Mouse (Mus musculus) midbrain, postnatal 0 days (tissue): Measurements from ENCODE around the gene Fbxl19. TPM values are rescaled to one million over a fixed set of nuclear protein-coding genes. Genes with fewer than 3 reads are reported as not detected.

Source experiments
- ATAC-seq: fragments of 200-750 bp; cut with Nextera tagmentation; 2 replicates; pipeline ENCODE4 v1.8.0; 2017; ENCODE audit warnings: moderate number of reproducible peaks, mild to moderate bottlenecking, moderate TSS enrichment, moderate library complexity; ENCODE audit not compliant: low FRiP score
- DNase-seq: peaks from one replicate; pipeline ENCODE4 v3.0.0-alpha.2; 2015; ENCODE audit warnings: low spot score
- H3K27ac ChIP-seq: fragments of 300-500 bp; sonication (generic); 2 replicates; pipeline ENCODE4 v1.5.1; 2014; ENCODE audit warnings: low read depth, mild to moderate bottlenecking, low read length, mixed read lengths
- H3K27me3 ChIP-seq: fragments of 300-500 bp; sonication (generic); 2 replicates; pipeline ENCODE4 v1.6.1; 2014; ENCODE audit warnings: low read length, control low read depth, mixed read lengths; ENCODE audit not compliant: insufficient read depth
- H3K36me3 ChIP-seq: fragments of 300-500 bp; sonication (generic); 2 replicates; pipeline ENCODE4 v1.6.1; 2014; ENCODE audit warnings: low read length, control low read depth, mixed read lengths; ENCODE audit not compliant: insufficient read depth
- H3K4me1 ChIP-seq: fragments of 300-500 bp; sonication (generic); 2 replicates; pipeline ENCODE4 v1.6.1; 2014; ENCODE audit warnings: mild to moderate bottlenecking, control low read depth, antibody characterized with exemption, low read length, mixed read lengths; ENCODE audit not compliant: insufficient read depth
- H3K4me2 ChIP-seq: fragments of 300-500 bp; sonication (generic); 2 replicates; pipeline ENCODE4 v1.6.1; 2014; ENCODE audit warnings: low read depth, mild to moderate bottlenecking, low read length, mixed read lengths; ENCODE audit not compliant: poor library complexity, severe bottlenecking
- H3K4me3 ChIP-seq: fragments of 300-500 bp; sonication (generic); 2 replicates; pipeline ENCODE4 v1.5.1; 2014; ENCODE audit warnings: low read depth, mild to moderate bottlenecking, low read length, moderate library complexity
- H3K9ac ChIP-seq: fragments of 300-500 bp; sonication (generic); replicated peaks from 2 replicates; pipeline ENCODE4 v1.6.1; 2014; ENCODE audit warnings: mild to moderate bottlenecking, low read length, moderate library complexity, mixed read lengths; ENCODE audit not compliant: poor library complexity, severe bottlenecking
- H3K9me3 ChIP-seq: fragments of 300-500 bp; sonication (generic); 2 replicates; pipeline ENCODE4 v1.6.1; 2016; ENCODE audit warnings: low read length, control low read depth
- CTCF ChIP-seq: IDR thresholded peaks from 2 replicates; pipeline ENCODE4 v1.5.1; 2016; ENCODE audit warnings: antibody characterized with exemption, mild to moderate bottlenecking
- WGBS: fragments of 180-500 bp; shearing (Covaris S2); extraction: QIAGEN DNeasy Blood & Tissue Kit; methylation state at CpG from one replicate; pipeline ENCODE4 v1.1.7; 2014; 5-methylcytosine and 5-hydroxymethylcytosine counted together
- microRNA counts: library from miRNA; unstranded; fragments of <30 nt; microRNA quantifications from one replicate; lab custom pipeline; 2015
- microRNA-seq: library from miRNA; unstranded; fragments of <30 nt; microRNA quantifications from one replicate; pipeline ENCODE4, GENCODE M21; 2016; ENCODE audit warnings: borderline number of aligned reads
- polyA plus RNA-seq: library from polyadenylated mRNA; unstranded; fragments of >200 nt; fragmentation: Nextera tagmentation; extraction: Ambion mirVana; gene quantifications from 2 replicates; pipeline ENCODE4 v1.2.1, GENCODE M21; 2015
- total RNA-seq: library from RNA; depleted of rRNA; stranded (reverse); fragments of >200 nt; gene quantifications from 2 replicates; pipeline ENCODE4 v1.2.3, GENCODE M21; 2014; rRNA removed

Gene Fbxl19
- total and polyA plus RNA-seq, 2 experiments from 2014 or later, result 8.3 to 221 TPM

DNA sequence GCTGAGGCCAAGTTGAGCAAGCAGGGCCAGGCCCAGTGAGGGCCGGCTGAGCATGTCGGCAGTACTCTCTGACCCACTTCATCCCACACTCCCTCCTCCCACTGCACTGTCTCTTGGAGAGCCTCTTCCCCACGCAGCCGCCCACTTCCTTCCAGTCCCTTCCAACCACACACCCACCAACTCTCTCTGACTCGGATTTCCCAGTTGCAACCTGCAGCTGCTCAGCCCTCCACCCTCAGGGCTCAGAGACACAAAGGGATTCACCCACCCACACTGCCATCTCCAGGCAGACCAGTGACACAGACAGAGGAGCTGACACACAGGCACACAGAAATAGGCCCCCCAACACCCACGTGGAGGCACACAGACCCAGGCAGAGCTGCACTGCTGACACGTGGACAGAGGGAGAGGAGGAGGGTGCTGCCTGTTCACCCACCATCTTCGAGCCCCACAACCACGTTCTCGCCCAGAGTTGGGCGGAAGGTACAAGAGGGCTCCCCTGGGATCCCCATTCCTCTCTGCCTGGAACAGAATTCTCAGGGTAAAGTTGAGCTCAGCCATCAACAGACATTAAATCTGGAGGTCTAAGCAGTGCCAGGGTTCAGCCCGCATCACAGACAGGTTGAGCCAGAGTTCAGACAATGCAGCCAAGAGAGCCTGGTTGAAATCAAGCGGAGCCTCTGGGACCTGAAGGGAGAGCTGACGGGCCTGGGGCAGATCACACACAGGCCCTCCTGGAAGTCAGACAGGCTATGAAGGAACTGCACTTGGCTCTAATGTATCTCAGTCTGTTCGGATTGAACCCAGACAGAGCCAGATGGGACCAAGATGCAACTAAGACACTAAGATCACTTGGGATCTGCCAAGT is 71.8 kb downstream of the Fbxl19 start:
- no peak for ATAC-seq
- Histone ChIP-seq H3K27me3 (no peaks in the 10 kb centered on the region), H3K4me3 (no peak overlapping the region), H3K4me2 (no peak overlapping the region), H3K9ac (no peak overlapping the region), H3K4me1 (no peaks in the 10 kb centered on the region), H3K9me3 (no peaks in the 10 kb centered on the region), H3K36me3 (peaks cover 32% of the 10 kb centered on the region), H3K27ac (no peak overlapping the region)
- peak; percentile 40 for TF ChIP-seq CTCF
- peak; percentile 14 for DNase-seq
- WGBS, result 69% methylated on average over 15 of the region's 15 CpGs

DNA sequence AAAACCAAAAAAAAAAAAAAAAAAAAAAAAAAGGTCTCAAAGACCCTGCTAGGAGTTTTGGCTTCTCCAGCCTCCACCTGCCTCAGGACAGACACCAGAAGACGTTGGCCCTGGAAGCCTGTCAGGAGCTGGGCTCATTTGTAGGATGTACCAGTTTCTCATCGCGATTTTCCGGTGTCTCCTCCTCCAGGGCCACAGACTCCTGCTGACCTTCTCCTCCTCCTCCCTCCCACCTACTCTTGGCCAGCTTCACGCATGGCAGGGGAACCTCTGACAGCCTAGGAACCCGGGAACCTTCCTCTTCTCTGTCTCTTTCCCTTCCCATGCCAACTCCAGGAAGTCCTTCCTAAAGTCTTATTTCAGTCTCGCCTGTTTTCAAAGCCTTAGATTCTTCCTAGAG is 72.7 kb downstream of the Fbxl19 start:
- DNase-seq (no peak), ATAC-seq (no peak)
- no peak overlapping the region for H3K9ac ChIP-seq
- no peak overlapping the region for H3K4me2 ChIP-seq
- H3K4me1 ChIP-seq, result no peaks in the 10 kb centered on the region
- TF ChIP-seq CTCF, result no peak
- 79% methylated on average over 7 of the region's 7 CpGs for WGBS
- H3K27me3 ChIP-seq, result no peaks in the 10 kb centered on the region
- no peak overlapping the region for H3K4me3 ChIP-seq
- peaks cover 29% of the 10 kb centered on the region for H3K36me3 ChIP-seq
- H3K27ac ChIP-seq, result no peak overlapping the region
- no peaks in the 10 kb centered on the region for H3K9me3 ChIP-seq

DNA sequence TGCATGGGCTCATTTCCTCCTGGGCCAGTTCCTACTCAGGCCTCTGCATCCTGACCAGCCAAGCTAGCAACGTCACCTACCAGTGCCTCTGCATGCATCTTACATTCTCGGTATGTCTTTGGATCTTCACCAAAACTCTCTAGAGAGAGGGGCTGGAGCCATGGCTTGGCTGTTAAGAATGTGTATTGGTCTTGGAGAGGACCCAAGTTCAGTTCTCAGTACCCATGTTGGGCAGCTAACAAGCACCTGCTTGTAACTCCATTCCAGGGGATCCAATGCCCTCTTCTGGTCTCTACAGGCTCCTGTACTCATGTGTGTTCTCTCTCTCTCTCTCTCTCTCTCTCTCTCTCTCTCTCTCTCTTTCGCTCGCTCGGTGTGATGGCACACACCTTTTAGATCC is 73.4 kb downstream of the Fbxl19 start:
- Histone ChIP-seq H3K27ac (no peak overlapping the region), H3K9me3 (no peaks in the 10 kb centered on the region), H3K27me3 (no peaks in the 10 kb centered on the region), H3K4me1 (peaks cover 4% of the 10 kb centered on the region), H3K9ac (no peak overlapping the region), H3K36me3 (peaks cover 24% of the 10 kb centered on the region), H3K4me2 (no peak overlapping the region), H3K4me3 (no peak overlapping the region)
- TF ChIP-seq CTCF, result no peak
- DNase-seq (no peak), ATAC-seq (no peak)
- WGBS, result 93% methylated on average over 5 of the region's 5 CpGs

MicroRNAs within 50 kb of the gene (microRNA counts, 519-probe panel; counts per million panel counts)
- microRNA mmu-miR-762 (lab: Ali Mortazavi, UCI), result 528 counts per million, percentile 58 among the panel's probes with 10 or more counts

Small RNA genes lying within 50 kb of the gene (microRNA-seq; reads per million reads assigned to microRNA genes)
- not detected for gene Mir762

Other genes with a start within 250 kb of the Fbxl19 start
- gene Srcap, start 232.6 kb upstream of the Fbxl19 start, total RNA-seq, result 31.7 and 50.8 TPM in 2 replicates
- gene Srcap, start 232.6 kb upstream of the Fbxl19 start, polyA plus RNA-seq, result 25.9 and 30.4 TPM in 2 replicates
- gene Gm42715, start 225.0 kb upstream of the Fbxl19 start, total RNA-seq, result 19.6 and 32.1 TPM in 2 replicates
- gene Gm42715, start 225.0 kb upstream of the Fbxl19 start, polyA plus RNA-seq, result 9.0 and 11.4 TPM in 2 replicates
- 1.9 and 2.7 TPM in 2 replicates for gene Tmem265, start 183.2 kb upstream of the Fbxl19 start, total RNA-seq
- gene Tmem265, start 183.2 kb upstream of the Fbxl19 start, polyA plus RNA-seq, result 8.7 and 9.7 TPM in 2 replicates
- gene Phkg2, start 171.2 kb upstream of the Fbxl19 start, total RNA-seq, result 54.0 and 60.9 TPM in 2 replicates
- gene Phkg2, start 171.2 kb upstream of the Fbxl19 start, polyA plus RNA-seq, result 62.5 and 64.7 TPM in 2 replicates
- 6.7 and 8.1 TPM in 2 replicates for gene Ccdc189, start 155.9 kb upstream of the Fbxl19 start, total RNA-seq
- 11.8 and 13.5 TPM in 2 replicates for gene Ccdc189, start 155.9 kb upstream of the Fbxl19 start, polyA plus RNA-seq
- 34.5 and 42.9 TPM in 2 replicates for gene Rnf40, start 155.8 kb upstream of the Fbxl19 start, total RNA-seq
- 38.1 and 40.9 TPM in 2 replicates for gene Rnf40, start 155.8 kb upstream of the Fbxl19 start, polyA plus RNA-seq
- 36.1 and 42.6 TPM in 2 replicates for gene Zfp629, start 128.7 kb upstream of the Fbxl19 start, total RNA-seq
- gene Zfp629, start 128.7 kb upstream of the Fbxl19 start, polyA plus RNA-seq, result 15.1 and 15.5 TPM in 2 replicates
- 115 and 131 TPM in 2 replicates for gene Bcl7c, start 35.6 kb upstream of the Fbxl19 start, total RNA-seq
- gene Bcl7c, start 35.6 kb upstream of the Fbxl19 start, polyA plus RNA-seq, result 41.3 and 49.2 TPM in 2 replicates
- gene Ctf1, start 31.8 kb upstream of the Fbxl19 start, total RNA-seq, result 5.5 and 5.6 TPM in 2 replicates
- 3.2 and 3.8 TPM in 2 replicates for gene Ctf1, start 31.8 kb upstream of the Fbxl19 start, polyA plus RNA-seq
- gene Ctf2, start 12.4 kb upstream of the Fbxl19 start, total RNA-seq, result not detected in 2 replicates
- gene Ctf2, start 12.4 kb upstream of the Fbxl19 start, polyA plus RNA-seq, result not detected in 2 replicates
- 14.8 and 17.6 TPM in 2 replicates for gene Orai3, start 25.3 kb downstream of the Fbxl19 start, total RNA-seq
- gene Orai3, start 25.3 kb downstream of the Fbxl19 start, polyA plus RNA-seq, result 9.9 and 10.0 TPM in 2 replicates
- gene Setd1a, start 32.1 kb downstream of the Fbxl19 start, total RNA-seq, result 18.0 and 19.8 TPM in 2 replicates
- gene Setd1a, start 32.1 kb downstream of the Fbxl19 start, polyA plus RNA-seq, result 12.7 and 16.4 TPM in 2 replicates
- not detected in 2 replicates for gene Gm49388, start 41.1 kb downstream of the Fbxl19 start, total RNA-seq
- gene Gm49388, start 41.1 kb downstream of the Fbxl19 start, polyA plus RNA-seq, result not detected in 2 replicates
- 7.1 and 12.8 TPM in 2 replicates for gene Hsd3b7, start 56.1 kb downstream of the Fbxl19 start, total RNA-seq
- 8.6 and 11.3 TPM in 2 replicates for gene Hsd3b7, start 56.1 kb downstream of the Fbxl19 start, polyA plus RNA-seq
- 6.7 and 7.1 TPM in 2 replicates for gene Stx4a, start 79.8 kb downstream of the Fbxl19 start, total RNA-seq
- gene Stx4a, start 79.8 kb downstream of the Fbxl19 start, polyA plus RNA-seq, result 20.0 and 20.7 TPM in 2 replicates
- gene Stx1b, start 80.0 kb downstream of the Fbxl19 start, total RNA-seq, result 83.6 and 88.9 TPM in 2 replicates
- gene Stx1b, start 80.0 kb downstream of the Fbxl19 start, polyA plus RNA-seq, result 83.9 and 87.1 TPM in 2 replicates
- 32.3 and 33.8 TPM in 2 replicates for gene Zfp646, start 131.7 kb downstream of the Fbxl19 start, total RNA-seq
- gene Zfp646, start 131.7 kb downstream of the Fbxl19 start, polyA plus RNA-seq, result 3.8 and 4.2 TPM in 2 replicates
- gene Zfp668, start 132.3 kb downstream of the Fbxl19 start, total RNA-seq, result 27.8 and 31.0 TPM in 2 replicates
- gene Zfp668, start 132.3 kb downstream of the Fbxl19 start, polyA plus RNA-seq, result 26.0 and 29.7 TPM in 2 replicates
- 0.55 and 1.0 TPM in 2 replicates for gene Prss53, start 146.4 kb downstream of the Fbxl19 start, total RNA-seq
- 0.77 and 0.82 TPM in 2 replicates for gene Prss53, start 146.4 kb downstream of the Fbxl19 start, polyA plus RNA-seq
- 0.16 TPM in 1 of 2 replicates, not detected in the other for gene Gm21974, start 150.9 kb downstream of the Fbxl19 start, total RNA-seq
- not detected in 2 replicates for gene Gm21974, start 150.9 kb downstream of the Fbxl19 start, polyA plus RNA-seq
- 22.7 and 30.3 TPM in 2 replicates for gene Vkorc1, start 151.1 kb downstream of the Fbxl19 start, total RNA-seq
- 61.2 and 62.8 TPM in 2 replicates for gene Vkorc1, start 151.1 kb downstream of the Fbxl19 start, polyA plus RNA-seq
- 47.8 and 77.7 TPM in 2 replicates for gene Bckdk, start 159.5 kb downstream of the Fbxl19 start, total RNA-seq
- 52.7 and 63.7 TPM in 2 replicates for gene Bckdk, start 159.5 kb downstream of the Fbxl19 start, polyA plus RNA-seq
- 28.1 and 33.7 TPM in 2 replicates for gene Kat8, start 168.0 kb downstream of the Fbxl19 start, total RNA-seq
- 34.8 TPM in 2 replicates for gene Kat8, start 168.0 kb downstream of the Fbxl19 start, polyA plus RNA-seq
- gene Prss8, start 185.6 kb downstream of the Fbxl19 start, total RNA-seq, result 0.90 and 2.7 TPM in 2 replicates
- 0.37 and 0.69 TPM in 2 replicates for gene Prss8, start 185.6 kb downstream of the Fbxl19 start, polyA plus RNA-seq
- 6.1 and 20.1 TPM in 2 replicates for gene Prss36, start 202.2 kb downstream of the Fbxl19 start, total RNA-seq
- gene Prss36, start 202.2 kb downstream of the Fbxl19 start, polyA plus RNA-seq, result 13.3 and 15.5 TPM in 2 replicates
- gene Fus, start 222.9 kb downstream of the Fbxl19 start, total RNA-seq, result 29.3 and 41.9 TPM in 2 replicates
- 207 and 244 TPM in 2 replicates for gene Fus, start 222.9 kb downstream of the Fbxl19 start, polyA plus RNA-seq
- 4.3 and 6.6 TPM in 2 replicates for gene Pycard, start 249.3 kb downstream of the Fbxl19 start, total RNA-seq
- gene Pycard, start 249.3 kb downstream of the Fbxl19 start, polyA plus RNA-seq, result 7.8 and 10.8 TPM in 2 replicates